ENCODE assay signal across 25 mouse cellular contexts in genomic region chr10:117235866-117236265, GRCm38 (mm10). TPM values are rescaled to one million over a fixed set of nuclear protein-coding genes. Genes with fewer than 3 reads are reported as not detected.
DNase-seq lines count a peak whose midpoint lies in the region; ATAC-seq lines count a peak whose summit lies in the region.
"Had no signal": no experiment of that assay in that cellular context is flagged by ENCODE, and none has a peak within 500 bp of the region (broad histone marks: within the 10 kb centered on the region; RNA-seq: fewer than 3 reads in every experiment).

No protein-coding gene starts in this region.

- no peaks in the 10 kb centered on the region for H3K27me3 ChIP-seq in heart, embryonic 15.5 days
- no peaks in the 10 kb centered on the region for H3K27me3 ChIP-seq in intestine, embryonic 16.5 days (replicated peaks; ENCODE audit: control insufficient read depth, insufficient read depth, low read length)
- H3K27me3 ChIP-seq in lung, embryonic 16.5 days (ENCODE audit: control insufficient read depth, insufficient read depth, low read depth, low read length) = no peaks in the 10 kb centered on the region
- H3K27me3 ChIP-seq in stomach, embryonic 15.5 days (replicated peaks) = no peaks in the 10 kb centered on the region
- H3K27me3 ChIP-seq in hindbrain, embryonic 12.5 days = no peaks in the 10 kb centered on the region
- H3K27me3 ChIP-seq: embryonic facial prominence, embryonic 13.5 days had no signal

- no peaks in the 10 kb centered on the region; the same call in 1 of the 2 replicates for H3K4me1 ChIP-seq in heart, embryonic 15.5 days (replicated peaks)
- H3K4me1 ChIP-seq in intestine, embryonic 16.5 days (ENCODE audit: control insufficient read depth, insufficient read depth, low read length) = no peaks in the 10 kb centered on the region
- no peaks in the 10 kb centered on the region for H3K4me1 ChIP-seq in lung, embryonic 16.5 days (replicated peaks; ENCODE audit: control insufficient read depth, insufficient read depth, low read length)
- no peaks in the 10 kb centered on the region for H3K4me1 ChIP-seq in stomach, embryonic 15.5 days
- H3K4me1 ChIP-seq in hindbrain, embryonic 12.5 days = no peaks in the 10 kb centered on the region
- H3K4me1 ChIP-seq: embryonic facial prominence, embryonic 13.5 days; forebrain, embryonic 10.5 days had no signal

- no peak for DNase-seq in heart, adult 18-20 months
- DNase-seq: adrenal gland, postnatal 25 days; cerebellum, adult 9-10 months had no signal

- peak overlapping the region; percentile 16; the same call in 1 of the 2 replicates for H3K4me2 ChIP-seq in heart, embryonic 15.5 days
- peak overlapping the region; percentile 22; the same call in 1 of the 2 replicates for H3K4me2 ChIP-seq in intestine, embryonic 16.5 days (ENCODE audit: low read depth, low read length)
- H3K4me2 ChIP-seq in lung, embryonic 16.5 days (ENCODE audit: low read depth, low read length) = peak overlapping the region; percentile 39
- H3K4me2 ChIP-seq in stomach, embryonic 15.5 days = peak overlapping the region; percentile 38
- no peak overlapping the region for H3K4me2 ChIP-seq in hindbrain, embryonic 12.5 days (replicated peaks)
- H3K4me2 ChIP-seq: embryonic facial prominence, embryonic 13.5 days had no signal

- no peak for ATAC-seq in heart, embryonic 15.5 days (replicated peaks; ENCODE audit: insufficient number of reproducible peaks, insufficient read depth, low FRiP score, low read depth)
- no peak for ATAC-seq in intestine, embryonic 16.5 days
- peak; percentile 91 for ATAC-seq in lung, embryonic 16.5 days (ENCODE audit: low read depth)
- ATAC-seq in stomach, embryonic 15.5 days (ENCODE audit: insufficient read depth, low FRiP score, low read depth) = no peak
- no peak for ATAC-seq in cerebellum, adult (ENCODE audit: insufficient number of reproducible peaks, low FRiP score, low TSS enrichment)
- ATAC-seq in hindbrain, embryonic 12.5 days (ENCODE audit: low FRiP score) = no peak
- ATAC-seq: activated CD4-positive, CD25-positive, alpha-beta regulatory T cell, adult 4 months; midbrain, embryonic 16.5 days; Patski had no signal

- no peak overlapping the region for H3K4me3 ChIP-seq in heart, embryonic 15.5 days
- H3K4me3 ChIP-seq in intestine, embryonic 16.5 days (ENCODE audit: low read length) = no peak overlapping the region
- H3K4me3 ChIP-seq in lung, embryonic 16.5 days (ENCODE audit: low read length) = peak overlapping the region; percentile 16; the same call in 1 of the 2 replicates
- peak overlapping the region; percentile 2; the same call in 1 of the 2 replicates for H3K4me3 ChIP-seq in stomach, embryonic 15.5 days (replicated peaks)
- no peak overlapping the region for H3K4me3 ChIP-seq in hindbrain, embryonic 12.5 days
- H3K4me3 ChIP-seq: embryonic facial prominence, embryonic 13.5 days; forebrain, embryonic 10.5 days; layer of hippocampus, adult 2 months had no signal

- H3K9me3 ChIP-seq in heart, embryonic 15.5 days (replicated peaks) = no peaks in the 10 kb centered on the region
- H3K9me3 ChIP-seq in intestine, embryonic 16.5 days (ENCODE audit: control insufficient read depth, low read length) = no peaks in the 10 kb centered on the region
- no peaks in the 10 kb centered on the region for H3K9me3 ChIP-seq in lung, embryonic 16.5 days (ENCODE audit: control insufficient read depth, low read length)
- no peaks in the 10 kb centered on the region for H3K9me3 ChIP-seq in stomach, embryonic 15.5 days
- H3K9me3 ChIP-seq in hindbrain, embryonic 12.5 days (replicated peaks) = no peaks in the 10 kb centered on the region
- H3K9me3 ChIP-seq: embryonic facial prominence, embryonic 13.5 days; forebrain, embryonic 10.5 days had no signal

- H3K36me3 ChIP-seq in heart, embryonic 15.5 days = no peaks in the 10 kb centered on the region
- no peaks in the 10 kb centered on the region for H3K36me3 ChIP-seq in intestine, embryonic 16.5 days (ENCODE audit: control insufficient read depth, insufficient read depth, low read length)
- no peaks in the 10 kb centered on the region for H3K36me3 ChIP-seq in lung, embryonic 16.5 days (ENCODE audit: control insufficient read depth, insufficient read depth, low read length)
- no peaks in the 10 kb centered on the region for H3K36me3 ChIP-seq in stomach, embryonic 15.5 days
- no peaks in the 10 kb centered on the region for H3K36me3 ChIP-seq in hindbrain, embryonic 12.5 days
- H3K36me3 ChIP-seq: embryonic facial prominence, embryonic 13.5 days; forebrain, embryonic 10.5 days had no signal

- 40% methylated on average over 11 of the region's 11 CpGs for WGBS in heart, embryonic 15.5 days
- WGBS in intestine, embryonic 16.5 days = 38% methylated on average over 11 of the region's 11 CpGs
- WGBS in lung, embryonic 16.5 days = 26% methylated on average over 11 of the region's 11 CpGs
- 33% methylated on average over 11 of the region's 11 CpGs for WGBS in stomach, embryonic 15.5 days
- WGBS in hindbrain, embryonic 12.5 days = 64% methylated on average over 11 of the region's 11 CpGs

- no peak overlapping the region for H3K9ac ChIP-seq in heart, embryonic 15.5 days
- H3K9ac ChIP-seq in intestine, embryonic 16.5 days (ENCODE audit: low read depth, low read length) = no peak overlapping the region; the same call in 1 of the 2 replicates
- H3K9ac ChIP-seq in lung, embryonic 16.5 days (ENCODE audit: low read length) = no peak overlapping the region
- H3K9ac ChIP-seq in stomach, embryonic 15.5 days = no peak overlapping the region
- no peak overlapping the region for H3K9ac ChIP-seq in hindbrain, embryonic 12.5 days
- H3K9ac ChIP-seq: embryonic facial prominence, embryonic 13.5 days had no signal

- no peak overlapping the region for H3K27ac ChIP-seq in heart, embryonic 15.5 days
- no peak overlapping the region for H3K27ac ChIP-seq in intestine, embryonic 16.5 days (ENCODE audit: low read length)
- peak overlapping the region; percentile 13 for H3K27ac ChIP-seq in lung, embryonic 16.5 days (ENCODE audit: low read length)
- H3K27ac ChIP-seq in stomach, embryonic 15.5 days = no peak overlapping the region
- H3K27ac ChIP-seq in hindbrain, embryonic 12.5 days = no peak overlapping the region
- H3K27ac ChIP-seq: embryonic facial prominence, embryonic 13.5 days; forebrain, embryonic 10.5 days; kidney, postnatal 0 days; layer of hippocampus, adult 2 months had no signal

RNA-seq across cellular contexts. Expression of gene 9530003J23Rik, which starts 2.6 kb away (rescaled TPM):
- polyA plus RNA-seq in heart, embryonic 15.5 days (2015; fragmentation: Nextera tagmentation; extraction: Ambion mirVana) = not detected in 2 replicates
- total RNA-seq in heart, adult 18-20 months (2021) = not detected
- not detected in 2 replicates for polyA plus RNA-seq in intestine, embryonic 16.5 days (2015; fragmentation: Nextera tagmentation; extraction: Ambion mirVana)
- polyA plus RNA-seq in lung, embryonic 16.5 days (2015; fragmentation: Nextera tagmentation; extraction: Ambion mirVana) = 0.20 TPM in 1 of 2 replicates, not detected in the other
- polyA plus RNA-seq in stomach, embryonic 15.5 days (2015; fragmentation: Nextera tagmentation; extraction: Ambion mirVana) = not detected in 2 replicates
- not detected in 2 replicates for polyA plus RNA-seq in hindbrain, embryonic 12.5 days (2016; fragmentation: Nextera tagmentation; extraction: Ambion mirVana)
- total RNA-seq: adrenal gland, postnatal 25 days; gastrocnemius, adult 8-10 months; heart, postnatal 25 days; layer of hippocampus, adult 2 months; megakaryocyte-erythroid progenitor cell, adult 5-6 weeks had no signal
- polyA plus RNA-seq: cortical plate, adult 2 months; embryonic facial prominence, embryonic 13.5 days; forebrain, embryonic 10.5 days; kidney, postnatal 0 days; liver, embryonic 16.5 days; midbrain, embryonic 16.5 days; small intestine, adult 2 months; thymus, postnatal 0 days had no signal

RNA-seq across cellular contexts. Expression of gene Yeats4, which starts 11.6 kb away (rescaled TPM):
- 37.5 and 43.6 TPM in 2 replicates for polyA plus RNA-seq in heart, embryonic 15.5 days (2015; fragmentation: Nextera tagmentation; extraction: Ambion mirVana)
- total RNA-seq in heart, adult 18-20 months (2021) = 10 to 100 TPM; 29.3 to 30.2 TPM
- 52.2 and 54.8 TPM in 2 replicates for polyA plus RNA-seq in intestine, embryonic 16.5 days (2015; fragmentation: Nextera tagmentation; extraction: Ambion mirVana)
- 53.2 and 56.5 TPM in 2 replicates for polyA plus RNA-seq in lung, embryonic 16.5 days (2015; fragmentation: Nextera tagmentation; extraction: Ambion mirVana)
- 62.4 and 64.3 TPM in 2 replicates for polyA plus RNA-seq in stomach, embryonic 15.5 days (2015; fragmentation: Nextera tagmentation; extraction: Ambion mirVana)
- polyA plus RNA-seq in hindbrain, embryonic 12.5 days (2016; fragmentation: Nextera tagmentation; extraction: Ambion mirVana) = 112 and 134 TPM in 2 replicates

RNA-seq across cellular contexts. Expression of gene Lyz2, which starts 46.3 kb away (rescaled TPM):
- polyA plus RNA-seq in heart, embryonic 15.5 days (2015; fragmentation: Nextera tagmentation; extraction: Ambion mirVana) = 80.7 and 124 TPM in 2 replicates
- 100 to 1,000 TPM; 145 to 223 TPM for total RNA-seq in heart, adult 18-20 months (2021)
- polyA plus RNA-seq in intestine, embryonic 16.5 days (2015; fragmentation: Nextera tagmentation; extraction: Ambion mirVana) = 80.2 and 93.1 TPM in 2 replicates
- 207 and 250 TPM in 2 replicates for polyA plus RNA-seq in lung, embryonic 16.5 days (2015; fragmentation: Nextera tagmentation; extraction: Ambion mirVana)
- 290 and 332 TPM in 2 replicates for polyA plus RNA-seq in stomach, embryonic 15.5 days (2015; fragmentation: Nextera tagmentation; extraction: Ambion mirVana)
- 16.9 and 17.5 TPM in 2 replicates for polyA plus RNA-seq in hindbrain, embryonic 12.5 days (2016; fragmentation: Nextera tagmentation; extraction: Ambion mirVana)

RNA-seq across cellular contexts. Expression of gene Lyz1, which starts 56.8 kb away (rescaled TPM):
- polyA plus RNA-seq in heart, embryonic 15.5 days (2015; fragmentation: Nextera tagmentation; extraction: Ambion mirVana) = 2.5 and 3.1 TPM in 2 replicates
- 10 to 100 TPM; 12.8 to 28.5 TPM for total RNA-seq in heart, adult 18-20 months (2021)
- polyA plus RNA-seq in intestine, embryonic 16.5 days (2015; fragmentation: Nextera tagmentation; extraction: Ambion mirVana) = 17.3 and 17.7 TPM in 2 replicates
- polyA plus RNA-seq in lung, embryonic 16.5 days (2015; fragmentation: Nextera tagmentation; extraction: Ambion mirVana) = 2.5 and 5.5 TPM in 2 replicates
- polyA plus RNA-seq in stomach, embryonic 15.5 days (2015; fragmentation: Nextera tagmentation; extraction: Ambion mirVana) = 1.9 and 2.7 TPM in 2 replicates
- polyA plus RNA-seq in hindbrain, embryonic 12.5 days (2016; fragmentation: Nextera tagmentation; extraction: Ambion mirVana) = not detected in 2 replicates
- total RNA-seq: megakaryocyte-erythroid progenitor cell, adult 5-6 weeks had no signal
- polyA plus RNA-seq: C2C12; embryonic facial prominence, embryonic 13.5 days; forebrain, embryonic 10.5 days; limb, embryonic 11.5 days; midbrain, embryonic 16.5 days had no signal

Comparison
In these comparisons a context has a peak if more than half of its experiments do, and no peak if none do; other contexts are left out.
1. H3K4me3 ChIP-seq: peak in lung, embryonic 16.5 days (single experiment) and stomach, embryonic 15.5 days (single experiment); none in heart, embryonic 15.5 days (single experiment), intestine, embryonic 16.5 days (single experiment) and hindbrain, embryonic 12.5 days (single experiment).